Mouse (Mus musculus) frontal cortex, postnatal 14 days (tissue): Measurements from ENCODE around the gene Gm4737.
A peak's percentile ranks its signal among the peaks of the same experiment; 100 is the strongest.
"Not testable (repeated sequence)": the region's sequence is repeated elsewhere in the genome, so short reads cannot be mapped to it uniquely, and the experiment has no call there.

Source experiments
- DNase-seq, 2 experiments: peaks; one replicate each; pipeline ENCODE4 v3.0.0; 2022; ENCODE audit warnings: low spot score in 2 of 2

Gm4737 gene

DNA sequence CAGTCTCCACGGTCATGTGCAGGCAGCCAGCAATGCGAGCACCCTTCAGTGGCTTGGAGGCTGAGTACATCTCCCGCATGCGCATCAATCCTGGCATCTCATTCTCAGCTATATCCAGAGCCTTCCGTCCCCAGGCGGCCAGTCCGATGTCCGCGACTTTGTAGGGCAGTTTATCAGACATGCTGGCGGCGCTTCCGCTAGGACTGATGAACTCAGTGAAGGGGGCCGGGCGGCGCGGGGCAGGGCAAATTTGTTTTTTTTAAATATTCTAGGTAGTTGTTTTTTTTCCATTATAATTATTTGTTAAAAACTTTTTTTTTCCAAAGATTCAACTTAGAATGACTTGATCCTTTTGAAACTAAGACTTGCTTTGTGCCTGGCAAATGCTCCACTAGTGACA, at the start of gene Gm4737:
Gene Gm4737 (minus strand): TSS at position 246 of the 400 bp plus-strand sequence.
- not testable (repeated sequence) for DNase-seq

DNA sequence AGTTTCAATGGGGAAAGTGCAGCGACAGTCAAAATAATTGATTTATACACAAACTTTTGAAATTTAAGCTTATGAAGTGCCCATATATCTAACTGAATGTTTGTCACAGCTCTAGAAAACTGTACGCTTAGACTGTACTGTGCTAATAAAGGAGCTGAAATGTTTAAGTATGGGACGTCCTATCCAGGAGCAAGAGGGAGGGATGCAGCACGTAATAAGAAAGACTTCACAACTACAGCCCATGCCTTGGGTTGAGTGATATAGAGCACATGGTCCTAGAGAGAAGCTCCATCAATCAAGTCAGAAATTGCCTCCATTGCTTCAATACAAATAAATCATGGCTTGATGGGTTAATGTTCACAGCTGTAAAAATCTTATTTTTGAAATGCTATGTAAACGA, 40.9 kb upstream of the Gm4737 start:
- DNase-seq: no peak

- DNase-seq: no peak
Observed at GRCm38 (mm10) chr16:46183096-46183495, 28.2 kb upstream of the Gm4737 start.

DNA sequence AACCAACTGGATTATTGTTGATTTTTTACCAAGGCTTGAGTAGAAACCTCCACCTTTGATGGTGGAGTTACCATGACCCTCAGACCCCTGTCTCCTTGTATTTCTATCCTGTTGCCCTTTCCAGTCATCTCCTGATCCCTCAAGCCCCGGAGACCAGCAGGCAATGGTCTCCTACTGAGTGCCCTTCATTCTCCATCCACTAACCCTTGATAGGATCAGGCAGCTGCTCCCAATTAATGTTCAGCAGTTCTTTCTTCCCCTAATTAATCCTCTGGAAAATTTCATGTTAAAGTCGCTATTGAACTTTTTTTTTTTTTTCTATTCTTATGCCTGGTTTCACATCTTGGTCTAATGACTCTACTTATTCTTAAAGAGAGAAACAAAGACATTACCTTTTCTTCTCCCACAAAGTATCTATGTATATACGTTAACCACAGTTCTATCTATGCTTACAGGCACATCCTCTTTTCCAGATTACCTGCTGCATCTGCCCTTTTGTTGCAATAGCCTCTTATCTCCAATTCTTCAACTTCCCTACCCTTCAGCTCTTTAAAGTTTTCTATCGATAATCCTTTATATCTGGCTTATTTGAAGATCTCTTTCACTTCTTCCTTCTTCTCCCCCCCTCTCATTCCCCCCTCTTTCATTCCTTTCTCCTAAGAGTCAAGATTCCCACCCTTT, 23.4 kb upstream of the Gm4737 start:
- no peak for DNase-seq

DNA sequence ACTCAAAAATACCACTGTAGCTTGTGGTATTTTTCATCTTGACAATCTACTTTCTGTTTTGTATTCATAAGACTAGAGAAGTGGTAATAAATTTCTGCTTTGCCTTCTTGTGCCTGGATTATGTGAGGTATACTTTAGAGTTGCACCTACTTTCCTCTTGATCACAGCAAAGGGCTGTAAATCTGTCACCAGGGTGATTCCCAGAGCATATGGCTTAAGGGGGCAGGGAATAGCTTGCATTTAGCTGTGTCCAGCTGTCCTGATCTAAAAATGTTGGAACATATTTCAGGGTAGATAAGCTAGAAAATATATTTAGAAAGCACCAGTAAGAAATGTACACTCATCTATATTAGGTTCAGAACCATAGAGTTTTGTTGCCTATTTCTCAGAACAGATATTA, 18.2 kb upstream of the Gm4737 start:
- peak in 1 of 2 experiments; percentile 4 for DNase-seq

GRCm38 (mm10) chr16:46166971-46167370, 12.1 kb upstream of the Gm4737 start:
- no peak for DNase-seq

DNA sequence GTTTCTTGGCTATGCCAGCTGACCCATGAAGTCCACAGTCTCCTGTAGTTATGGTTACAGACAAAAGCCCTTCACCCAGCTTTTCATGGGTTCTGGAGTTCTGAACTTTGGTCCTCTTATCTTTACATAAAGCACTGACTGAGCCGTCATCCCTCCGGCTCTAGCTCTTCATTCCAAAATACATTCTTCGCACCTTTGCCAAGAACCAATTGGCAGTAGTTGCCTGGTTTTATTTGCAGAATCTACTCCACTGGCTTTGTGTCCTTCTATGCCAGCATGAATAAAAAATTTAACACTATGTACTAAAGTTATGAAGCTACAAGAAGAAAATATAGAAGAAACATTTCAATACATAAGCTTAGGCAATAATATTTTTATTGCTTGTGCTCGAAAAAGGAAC, 10.4 kb upstream of the Gm4737 start:
- DNase-seq: no peak

- no peak for DNase-seq
Observed at GRCm38 (mm10) chr16:46151141-46151540, 3.7 kb downstream of the Gm4737 start.

DNA sequence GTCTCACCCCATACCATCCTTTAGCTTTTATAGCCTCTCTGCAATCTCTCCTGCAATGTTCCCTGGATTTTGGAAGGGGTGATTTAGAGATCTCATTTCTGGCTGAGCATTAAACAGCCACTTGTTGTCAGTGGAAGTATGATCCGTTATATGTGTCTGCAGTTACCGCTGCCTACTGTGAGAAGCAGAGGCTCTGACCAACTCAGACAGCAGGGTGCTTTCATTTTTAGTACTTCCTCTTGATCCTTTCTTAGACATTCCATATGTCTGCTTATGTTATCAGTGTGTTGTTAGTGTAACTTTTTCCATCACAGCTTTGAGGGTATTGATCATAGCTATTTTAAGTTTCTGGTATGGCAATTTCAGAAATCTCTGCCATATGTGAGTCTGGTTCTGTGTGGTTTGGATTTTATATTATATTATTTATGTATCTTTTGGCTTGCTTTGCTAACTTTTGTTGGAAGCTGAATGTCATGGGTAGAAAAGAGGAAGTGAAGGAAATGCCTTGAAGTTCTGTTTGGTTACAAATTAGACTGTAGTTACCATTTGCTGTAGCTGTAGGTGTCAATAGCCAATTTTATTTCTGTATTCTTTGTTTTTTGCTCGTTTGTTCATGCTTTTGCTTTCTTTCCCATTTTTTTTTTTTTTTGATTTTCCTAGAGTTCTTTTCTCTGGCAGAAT, 6.1 kb downstream of the Gm4737 start:
- no peak for DNase-seq

GRCm38 (mm10) chr16:46146962-46147361, 7.9 kb downstream of the Gm4737 start:
- DNase-seq: no peak

- DNase-seq: no peak
Observed at GRCm38 (mm10) chr16:46122238-46122637, 32.6 kb downstream of the Gm4737 start.

DNA sequence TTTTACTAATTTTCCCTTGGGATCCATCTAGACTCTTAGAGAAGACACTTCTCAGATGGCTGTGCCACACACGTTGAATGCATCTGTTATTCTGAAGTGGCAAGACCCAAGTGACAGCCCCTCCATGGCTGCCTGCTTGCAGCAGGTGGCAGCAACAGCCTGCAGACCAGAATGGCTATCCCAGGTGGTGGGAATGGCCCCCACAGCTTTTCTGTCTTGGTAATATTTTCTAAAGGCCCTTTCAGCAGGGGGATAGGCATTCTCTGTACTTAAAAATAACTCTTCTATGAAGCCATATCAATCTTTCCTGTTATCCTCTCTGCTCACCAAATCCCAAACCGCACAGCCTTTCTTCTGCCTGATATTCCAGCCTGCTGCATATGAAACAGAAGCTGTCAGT, 33.5 kb downstream of the Gm4737 start:
- peak; percentile 28 to 30 for DNase-seq

- DNase-seq: no peak
Observed at GRCm38 (mm10) chr16:46120607-46121006, 34.3 kb downstream of the Gm4737 start.

GRCm38 (mm10) chr16:46120020-46120419, 34.9 kb downstream of the Gm4737 start, which contains the start of gene Cd96:
Gene Cd96, minus strand, starts transcription at chr16:46120251.
- no peak for DNase-seq

GRCm38 (mm10) chr16:46117645-46118044, 37.2 kb downstream of the Gm4737 start:
- DNase-seq: no peak

DNA sequence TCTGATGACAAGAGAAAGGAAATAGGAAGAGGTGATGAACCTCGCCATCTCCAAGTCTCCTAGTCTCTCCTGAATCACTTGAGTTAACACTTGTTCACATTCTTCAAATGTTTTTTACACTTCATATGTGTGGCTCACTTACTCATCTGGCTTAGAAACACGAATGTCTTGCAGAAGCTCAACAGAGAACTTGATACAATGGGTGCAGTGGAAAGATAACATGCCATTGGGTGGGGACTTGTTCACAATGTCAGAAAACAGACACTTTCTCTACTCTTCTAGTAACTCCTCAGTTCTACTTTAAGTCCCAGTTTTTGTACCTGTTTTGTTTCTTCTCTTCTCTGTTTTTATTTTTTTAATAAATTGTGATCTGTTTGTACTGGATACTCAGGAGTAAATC, 40.1 kb downstream of the Gm4737 start:
- DNase-seq: no peak

GRCm38 (mm10) chr16:46109536-46109935, 45.3 kb downstream of the Gm4737 start:
- no peak for DNase-seq

- DNase-seq: no peak
Observed at GRCm38 (mm10) chr16:46107431-46107830, 47.4 kb downstream of the Gm4737 start.

- DNase-seq: no peak
Observed at GRCm38 (mm10) chr16:46104491-46104890, 50.4 kb downstream of the Gm4737 start.
